Mouse (Mus musculus) forebrain, embryonic 11.5 days (tissue): ENCODE results near the gene Rassf4. TPM values are rescaled to one million over a fixed set of nuclear protein-coding genes. Genes with fewer than 3 reads are reported as not detected.

ENCODE experiments used
- ATAC-seq: fragments of 200-750 bp; cut with Nextera tagmentation; replicated peaks from 2 replicates; pipeline ENCODE4 v1.8.0; 2017; ENCODE audit warnings: moderate TSS enrichment; ENCODE audit not compliant: low FRiP score
- DNase-seq: peaks from one replicate; pipeline ENCODE4 v3.0.0-alpha.2; 2017; ENCODE audit warnings: low spot score
- H3K27ac ChIP-seq: fragments of 300-500 bp; sonication (generic); 2 replicates; pipeline ENCODE4 v1.5.1; 2014; ENCODE audit warnings: low read depth, low read length
- H3K27me3 ChIP-seq: fragments of 300-500 bp; sonication (generic); 2 replicates; pipeline ENCODE4 v1.6.1; 2014; ENCODE audit warnings: mild to moderate bottlenecking, low read length, mixed read lengths; ENCODE audit not compliant: control insufficient read depth, insufficient read depth
- H3K36me3 ChIP-seq: fragments of 300-500 bp; sonication (generic); 2 replicates; pipeline ENCODE4 v1.6.1; 2014; ENCODE audit warnings: mild to moderate bottlenecking, low read length, moderate library complexity, mixed read lengths; ENCODE audit not compliant: control insufficient read depth, insufficient read depth
- H3K4me1 ChIP-seq: fragments of 300-500 bp; sonication (generic); replicated peaks from 2 replicates; pipeline ENCODE4 v1.6.1; 2014; ENCODE audit warnings: low read length, mixed read lengths; ENCODE audit not compliant: control insufficient read depth, insufficient read depth
- H3K4me2 ChIP-seq: fragments of 300-500 bp; sonication (generic); 2 replicates; pipeline ENCODE4 v1.6.1; 2014; ENCODE audit warnings: low read depth, mild to moderate bottlenecking, low read length, moderate library complexity, mixed read lengths; ENCODE audit not compliant: severe bottlenecking
- H3K4me3 ChIP-seq: fragments of 300-500 bp; sonication (generic); 2 replicates; pipeline ENCODE4 v1.5.1; 2014; ENCODE audit warnings: low read depth, low read length
- H3K9ac ChIP-seq: fragments of 300-500 bp; sonication (generic); 2 replicates; pipeline ENCODE4 v1.6.1; 2014; ENCODE audit warnings: low read length
- H3K9me3 ChIP-seq: fragments of 300-500 bp; sonication (generic); 2 replicates; pipeline ENCODE4 v1.6.1; 2016; ENCODE audit warnings: low read length, mixed read lengths; ENCODE audit not compliant: control insufficient read depth
- WGBS: fragments of 180-500 bp; shearing (Covaris S2); extraction: QIAGEN DNeasy Blood & Tissue Kit; methylation state at CpG from one replicate; pipeline ENCODE4 v1.1.7; 2014; 5-methylcytosine and 5-hydroxymethylcytosine counted together
- polyA plus RNA-seq: library from polyadenylated mRNA; unstranded; fragments of >200 nt; fragmentation: Nextera tagmentation; extraction: Ambion mirVana; gene quantifications from 2 replicates; pipeline ENCODE4 v1.2.1, GENCODE M21; 2014

Gene Rassf4
- 20.7 and 22.7 TPM in 2 replicates for polyA plus RNA-seq

- under 1% methylated on average over 44 of the region's 44 CpGs for WGBS
- H3K4me3 ChIP-seq = peak within 1 kb of the TSS; percentile 44
- H3K4me1 ChIP-seq = peaks cover 20% of the 10 kb centered on the region
- DNase-seq = peak; percentile 96
- peak; percentile 91 for ATAC-seq
- peak within 1 kb of the TSS; percentile 77 for H3K4me2 ChIP-seq
- H3K27me3 ChIP-seq = 0 out of 2 replicates have a peak, but pooled peaks cover 2% of the 10 kb centered on the region
- H3K36me3 ChIP-seq = no peaks in the 10 kb centered on the region
- peak within 1 kb of the TSS; percentile 61 for H3K9ac ChIP-seq
- H3K9me3 ChIP-seq = no peaks in the 10 kb centered on the region
- H3K27ac ChIP-seq = no peak within 1 kb of the TSS
Observed at GRCm38 (mm10) chr6:116673471-116674282, at the start of gene Rassf4. Gene Rassf4, minus strand, starts transcription at chr6:116673952.

DNA sequence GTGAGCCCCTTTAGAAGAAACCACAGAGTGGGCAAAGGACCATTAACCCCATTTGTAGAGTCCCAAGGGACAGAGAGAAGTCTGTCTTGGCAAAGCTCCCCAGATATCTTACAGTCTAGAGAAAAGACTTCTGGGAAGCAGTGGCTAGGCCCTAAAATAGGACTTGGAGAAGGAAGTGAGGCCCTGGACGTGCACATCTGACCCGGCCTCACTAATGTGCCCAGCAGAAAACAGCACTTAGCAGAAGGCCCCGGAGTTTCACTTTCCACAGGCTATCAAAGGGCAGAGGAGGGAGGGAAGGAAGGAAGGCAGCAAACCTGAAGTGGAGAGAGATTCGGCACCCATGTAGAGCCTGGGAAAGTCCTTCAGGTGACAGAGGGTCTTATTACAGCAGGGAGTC, 45.2 kb upstream of the Rassf4 start:
- Histone ChIP-seq H3K9ac (no peak overlapping the region), H3K27ac (no peak overlapping the region), H3K9me3 (no peaks in the 10 kb centered on the region)

DNA sequence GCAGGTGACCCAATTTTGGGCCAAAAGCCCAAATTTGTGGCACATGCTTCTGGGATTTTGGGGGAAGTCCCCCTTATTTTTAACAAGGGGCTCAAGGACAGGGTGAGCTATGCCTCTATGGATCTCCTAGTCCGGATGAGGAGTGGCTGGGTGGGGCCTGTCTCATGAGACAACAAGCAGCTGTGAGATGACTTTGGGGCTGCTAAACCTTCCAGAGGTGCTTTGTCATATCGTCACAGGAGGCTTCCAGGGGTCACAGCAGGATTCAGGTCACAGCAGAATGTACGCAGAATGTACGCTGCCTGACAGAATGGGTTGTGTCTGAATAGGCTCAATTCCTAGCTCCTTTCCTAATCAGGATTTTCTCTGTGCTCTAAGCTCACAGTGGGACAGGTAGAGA, 44.6 kb upstream of the Rassf4 start:
- Histone ChIP-seq H3K9ac (no peak overlapping the region), H3K27ac (no peak overlapping the region), H3K36me3 (no peaks in the 10 kb centered on the region), H3K27me3 (no peaks in the 10 kb centered on the region), H3K4me1 (no peaks in the 10 kb centered on the region), H3K4me2 (no peak overlapping the region), H3K4me3 (no peak overlapping the region), H3K9me3 (no peaks in the 10 kb centered on the region)
- DNase-seq (no peak), ATAC-seq (no peak)
- 80% methylated on average over 4 of the region's 4 CpGs for WGBS

More for the DNA sequence above, 45.2 kb upstream of the Rassf4 start:
- no peaks in the 10 kb centered on the region for H3K4me1 ChIP-seq
- no peak overlapping the region for H3K4me3 ChIP-seq
- ATAC-seq (no peak), DNase-seq (no peak)
- no peaks in the 10 kb centered on the region for H3K36me3 ChIP-seq
- no peaks in the 10 kb centered on the region for H3K27me3 ChIP-seq
- no peak overlapping the region for H3K4me2 ChIP-seq
- WGBS = 93% methylated on average over 4 of the region's 4 CpGs

DNA sequence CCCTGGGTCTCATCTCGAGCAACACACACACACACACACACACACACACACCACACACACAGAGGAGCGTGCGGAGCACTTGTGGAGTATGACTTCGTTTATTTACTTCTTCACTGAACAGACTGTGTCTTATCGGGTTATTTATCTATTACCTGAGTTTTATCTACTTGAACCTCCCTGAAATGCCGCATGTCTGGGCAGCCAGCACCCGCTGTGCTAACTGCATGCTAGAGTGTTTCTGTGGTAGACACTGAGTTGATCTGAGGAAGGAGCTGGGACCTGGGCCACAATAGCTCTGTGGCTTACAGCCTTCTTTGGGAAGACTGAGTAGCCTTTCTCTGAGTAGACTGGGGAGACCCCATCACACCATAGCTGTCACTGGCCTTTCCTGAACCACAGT, 44.1 kb upstream of the Rassf4 start:
- ATAC-seq (no peak), DNase-seq (no peak)
- 91% methylated on average over 7 of the region's 7 CpGs for WGBS
- Histone ChIP-seq H3K27me3 (no peaks in the 10 kb centered on the region), H3K4me2 (no peak overlapping the region), H3K4me3 (no peak overlapping the region), H3K36me3 (no peaks in the 10 kb centered on the region), H3K27ac (no peak overlapping the region), H3K9ac (no peak overlapping the region), H3K9me3 (no peaks in the 10 kb centered on the region), H3K4me1 (no peaks in the 10 kb centered on the region)

GRCm38 (mm10) chr6:116716666-116717065, 42.9 kb upstream of the Rassf4 start, which contains the start of gene Tmem72:
Gene Tmem72, minus strand, starts transcription at chr6:116716913.
- Histone ChIP-seq H3K4me3 (no peak within 1 kb of the TSS), H3K27me3 (no peaks in the 10 kb centered on the region), H3K9ac (no peak within 1 kb of the TSS), H3K4me2 (no peak within 1 kb of the TSS), H3K27ac (no peak within 1 kb of the TSS), H3K9me3 (no peaks in the 10 kb centered on the region), H3K36me3 (no peaks in the 10 kb centered on the region), H3K4me1 (no peaks in the 10 kb centered on the region)
- ATAC-seq (no peak), DNase-seq (no peak)
- WGBS = 79% methylated on average over 8 of the region's 8 CpGs

- H3K9ac ChIP-seq = no peak overlapping the region
- H3K27me3 ChIP-seq = no peaks in the 10 kb centered on the region
- 82% methylated on average over 2 of the region's 2 CpGs for WGBS
- ATAC-seq (no peak), DNase-seq (no peak)
- no peaks in the 10 kb centered on the region for H3K4me1 ChIP-seq
- no peak overlapping the region for H3K27ac ChIP-seq
- H3K4me2 ChIP-seq = no peak overlapping the region
- H3K36me3 ChIP-seq = no peaks in the 10 kb centered on the region
- no peak overlapping the region for H3K4me3 ChIP-seq
- H3K9me3 ChIP-seq = no peaks in the 10 kb centered on the region
Observed at GRCm38 (mm10) chr6:116715166-116715565, 41.4 kb upstream of the Rassf4 start.

DNA sequence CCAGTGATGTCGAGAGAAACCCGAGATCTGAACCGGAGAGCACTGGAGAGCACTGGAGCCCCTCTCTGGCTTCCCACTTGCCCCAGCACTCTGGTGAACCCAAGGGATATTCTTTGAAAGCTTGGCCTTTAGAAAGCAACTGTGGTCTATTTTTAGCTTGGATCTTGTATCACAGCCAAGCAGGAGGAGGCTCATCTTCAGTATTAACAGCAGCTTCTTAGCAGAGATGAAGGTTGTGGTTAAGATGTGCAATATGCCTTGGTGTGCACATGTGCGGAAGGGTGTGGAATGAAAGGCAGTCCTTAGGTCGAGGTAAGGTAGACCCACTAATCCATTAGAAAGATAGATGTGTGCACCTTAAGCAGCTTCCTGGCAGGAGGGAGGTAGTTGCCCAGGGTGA, 40.8 kb upstream of the Rassf4 start:
- 87% methylated on average over 5 of the region's 5 CpGs for WGBS
- DNase-seq = no peak
- no peaks in the 10 kb centered on the region for H3K9me3 ChIP-seq

GRCm38 (mm10) chr6:116713966-116714365, 40.2 kb upstream of the Rassf4 start:
- ATAC-seq = no peak
- no peak overlapping the region for H3K4me2 ChIP-seq
- H3K9me3 ChIP-seq = no peaks in the 10 kb centered on the region
- WGBS = 88% methylated on average over 3 of the region's 3 CpGs
- no peaks in the 10 kb centered on the region for H3K27me3 ChIP-seq
- no peak for DNase-seq
- H3K4me1 ChIP-seq = no peaks in the 10 kb centered on the region
- no peaks in the 10 kb centered on the region for H3K36me3 ChIP-seq
- no peak overlapping the region for H3K27ac ChIP-seq
- H3K9ac ChIP-seq = no peak overlapping the region
- H3K4me3 ChIP-seq = no peak overlapping the region

More for the DNA sequence above, 40.8 kb upstream of the Rassf4 start:
- no peaks in the 10 kb centered on the region for H3K27me3 ChIP-seq
- no peak overlapping the region for H3K4me2 ChIP-seq
- H3K36me3 ChIP-seq = no peaks in the 10 kb centered on the region
- H3K4me1 ChIP-seq = no peaks in the 10 kb centered on the region
- no peak overlapping the region for H3K4me3 ChIP-seq
- ATAC-seq = no peak
- no peak overlapping the region for H3K27ac ChIP-seq
- H3K9ac ChIP-seq = no peak overlapping the region

DNA sequence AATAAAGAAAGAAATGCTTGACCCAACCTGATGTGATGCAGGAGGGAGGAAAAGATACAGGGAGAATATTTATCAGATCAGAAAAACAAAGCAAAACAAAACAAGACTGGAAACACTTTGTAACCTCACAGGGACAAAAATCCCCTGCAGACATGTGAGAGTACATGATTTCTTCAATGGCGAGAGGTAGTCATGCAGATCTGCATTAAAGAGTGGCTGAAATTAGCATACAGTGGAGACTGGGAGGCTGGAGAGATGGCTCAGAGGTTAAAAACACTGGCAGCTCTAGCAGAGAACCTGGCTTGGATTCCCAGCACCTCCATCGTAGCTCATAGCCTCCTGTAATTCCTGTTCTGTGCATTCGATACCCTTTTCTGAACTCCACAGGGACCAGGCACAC, 38.8 kb upstream of the Rassf4 start:
- H3K27ac ChIP-seq = no peak overlapping the region
- no peak overlapping the region for H3K9ac ChIP-seq
- H3K4me2 ChIP-seq = no peak overlapping the region
- H3K4me1 ChIP-seq = no peaks in the 10 kb centered on the region
- ATAC-seq = no peak
- no peaks in the 10 kb centered on the region for H3K9me3 ChIP-seq
- DNase-seq = no peak
- no peaks in the 10 kb centered on the region for H3K36me3 ChIP-seq
- no peaks in the 10 kb centered on the region for H3K27me3 ChIP-seq
- WGBS = 83% methylated on average over 3 of the region's 3 CpGs
- no peak overlapping the region for H3K4me3 ChIP-seq
